Mouse (Mus musculus) stomach, embryonic 16.5 days (tissue): ENCODE measurements at regions not wholly inside any gene's neighbourhood (a gene's known extent, or its start where the extent isn't known, plus 50 kb on each side); places are given as distances from the start of the nearest gene placed in this dataset.

Experiments
- ATAC-seq: fragments of 200-750 bp; cut with Nextera tagmentation; 2 replicates; pipeline ENCODE4 v1.8.0; 2017; ENCODE audit warnings: moderate number of reproducible peaks, moderate TSS enrichment; ENCODE audit not compliant: insufficient read depth, low FRiP score
- H3K27ac ChIP-seq: fragments of 300-500 bp; sonication (generic); 2 replicates; pipeline ENCODE4 v1.5.1; 2014; ENCODE audit warnings: low read length
- H3K27me3 ChIP-seq: fragments of 300-500 bp; sonication (generic); 2 replicates; pipeline ENCODE4 v1.6.1; 2014; ENCODE audit warnings: low read length, control low read depth, mixed read lengths; ENCODE audit not compliant: control insufficient read depth, insufficient read depth
- H3K36me3 ChIP-seq: fragments of 300-500 bp; sonication (generic); 2 replicates; pipeline ENCODE4 v1.6.1; 2014; ENCODE audit warnings: low read length; ENCODE audit not compliant: control insufficient read depth, insufficient read depth
- H3K4me1 ChIP-seq: fragments of 300-500 bp; sonication (generic); 2 replicates; pipeline ENCODE4 v1.6.1; 2014; ENCODE audit warnings: low read length, control low read depth, mixed read lengths; ENCODE audit not compliant: control insufficient read depth, insufficient read depth
- H3K4me2 ChIP-seq: fragments of 300-500 bp; sonication (generic); 2 replicates; pipeline ENCODE4 v1.6.1; 2014; ENCODE audit warnings: low read depth, low read length, mixed read lengths
- H3K4me3 ChIP-seq: fragments of 300-500 bp; sonication (generic); replicated peaks from 2 replicates; pipeline ENCODE4 v1.5.1; 2014; ENCODE audit warnings: mild to moderate bottlenecking, low read length
- H3K9ac ChIP-seq: fragments of 300-500 bp; sonication (generic); 2 replicates; pipeline ENCODE4 v1.6.1; 2014; ENCODE audit warnings: low read length
- H3K9me3 ChIP-seq: fragments of 300-500 bp; sonication (generic); replicated peaks from 2 replicates; pipeline ENCODE4 v1.6.1; 2016; ENCODE audit warnings: low read length, control low read depth; ENCODE audit not compliant: control insufficient read depth
- WGBS: fragments of 180-500 bp; shearing (Covaris S2); extraction: QIAGEN DNeasy Blood & Tissue Kit; methylation state at CpG from one replicate; pipeline ENCODE4 v1.1.7; 2014; 5-methylcytosine and 5-hydroxymethylcytosine counted together

- Histone ChIP-seq H3K4me1 (no peaks in the 10 kb centered on the region), H3K4me3 (no peak overlapping the region), H3K27ac (no peak overlapping the region), H3K27me3 (no peaks in the 10 kb centered on the region), H3K4me2 (no peak overlapping the region), H3K9me3 (no peaks in the 10 kb centered on the region), H3K36me3 (no peaks in the 10 kb centered on the region), H3K9ac (no peak overlapping the region)
- 73% methylated on average over 12 of the region's 12 CpGs for WGBS
- ATAC-seq, result no peak
Measured at GRCm38 (mm10) chr9:49884516-49885343, 86.0 kb upstream of the Ncam1 start.

- H3K4me1 ChIP-seq, result no peaks in the 10 kb centered on the region
- no peaks in the 10 kb centered on the region for H3K9me3 ChIP-seq
- 40% methylated on average over 3 of the region's 3 CpGs for WGBS
- no peak overlapping the region for H3K9ac ChIP-seq
- H3K27ac ChIP-seq, result no peak overlapping the region
- no peaks in the 10 kb centered on the region for H3K27me3 ChIP-seq
- no peak overlapping the region for H3K4me3 ChIP-seq
- no peaks in the 10 kb centered on the region for H3K36me3 ChIP-seq
- no peak overlapping the region for H3K4me2 ChIP-seq
- ATAC-seq, result no peak
Measured at GRCm38 (mm10) chr9:49879361-49880128, 80.8 kb upstream of the Ncam1 start.

GRCm38 (mm10) chr9:49874881-49875280 is 76.2 kb upstream of the Ncam1 start:
- Histone ChIP-seq H3K27ac (no peak overlapping the region), H3K9me3 (no peaks in the 10 kb centered on the region), H3K4me2 (no peak overlapping the region), H3K27me3 (no peaks in the 10 kb centered on the region), H3K4me3 (no peak overlapping the region), H3K36me3 (no peaks in the 10 kb centered on the region), H3K4me1 (peaks cover 5% of the 10 kb centered on the region; the same call in 1 of the 2 replicates), H3K9ac (no peak overlapping the region)
- no peak for ATAC-seq
- whole genome bisulfite sequencing, result 75% methylated on average over 2 of the region's 2 CpGs

- Histone ChIP-seq H3K27me3 (no peaks in the 10 kb centered on the region), H3K9me3 (no peaks in the 10 kb centered on the region)
Measured at GRCm38 (mm10) chr9:49873550-49873949, 74.8 kb upstream of the Ncam1 start.

GRCm38 (mm10) chr9:49851522-49851921 is 52.8 kb upstream of the Ncam1 start:
- no peaks in the 10 kb centered on the region for H3K27me3 ChIP-seq
- H3K4me2 ChIP-seq, result no peak overlapping the region
- H3K9ac ChIP-seq, result no peak overlapping the region
- no peak overlapping the region for H3K27ac ChIP-seq
- no peaks in the 10 kb centered on the region for H3K9me3 ChIP-seq
- WGBS, result 92% methylated on average over 3 of the region's 3 CpGs
- no peak for ATAC-seq
- H3K4me1 ChIP-seq, result no peaks in the 10 kb centered on the region
- H3K4me3 ChIP-seq, result no peak overlapping the region
- no peaks in the 10 kb centered on the region for H3K36me3 ChIP-seq

More at GRCm38 (mm10) chr9:49873550-49873949, 74.8 kb upstream of the Ncam1 start:
- Histone ChIP-seq H3K36me3 (no peaks in the 10 kb centered on the region), H3K4me2 (peak overlapping the region; percentile 42), H3K27ac (peak overlapping the region; percentile 61; the same call in 1 of the 2 replicates), H3K9ac (no peak overlapping the region; the same call in 1 of the 2 replicates), H3K4me3 (0 out of 2 replicates have a peak overlapping the region, but pooled peaks have one; percentile 15), H3K4me1 (peaks cover 5% of the 10 kb centered on the region; the same call in 1 of the 2 replicates)
- ATAC-seq, result peak; percentile 88
- 7% methylated on average over 3 of the region's 3 CpGs for WGBS

- no peak overlapping the region for H3K27ac ChIP-seq
- WGBS, result 51% methylated on average over 2 of the region's 2 CpGs
- no peaks in the 10 kb centered on the region for H3K4me1 ChIP-seq
- no peak for ATAC-seq
- no peak overlapping the region for H3K4me2 ChIP-seq
- H3K4me3 ChIP-seq, result no peak overlapping the region
- no peaks in the 10 kb centered on the region for H3K9me3 ChIP-seq
- H3K9ac ChIP-seq, result no peak overlapping the region
- no peaks in the 10 kb centered on the region for H3K36me3 ChIP-seq
- H3K27me3 ChIP-seq, result no peaks in the 10 kb centered on the region
Measured at GRCm38 (mm10) chr9:49849442-49849841, 50.7 kb upstream of the Ncam1 start.

GRCm38 (mm10) chr9:49848943-49849342 is 50.2 kb upstream of the Ncam1 start:
- Histone ChIP-seq H3K36me3 (no peaks in the 10 kb centered on the region), H3K4me1 (no peaks in the 10 kb centered on the region), H3K27ac (no peak overlapping the region), H3K27me3 (no peaks in the 10 kb centered on the region), H3K9ac (no peak overlapping the region), H3K9me3 (no peaks in the 10 kb centered on the region), H3K4me3 (no peak overlapping the region), H3K4me2 (no peak overlapping the region)
- ATAC-seq, result no peak
- WGBS, result 31% methylated on average over 6 of the region's 6 CpGs
